Mouse (Mus musculus): ENCODE data around the gene Hoxc8. TPM values are rescaled to one million over a fixed set of nuclear protein-coding genes. Genes with fewer than 3 reads are reported as not detected.

Gene Hoxc8
- polyA plus RNA-seq, 1 experiment from 2014 or later: not detected

DNA sequence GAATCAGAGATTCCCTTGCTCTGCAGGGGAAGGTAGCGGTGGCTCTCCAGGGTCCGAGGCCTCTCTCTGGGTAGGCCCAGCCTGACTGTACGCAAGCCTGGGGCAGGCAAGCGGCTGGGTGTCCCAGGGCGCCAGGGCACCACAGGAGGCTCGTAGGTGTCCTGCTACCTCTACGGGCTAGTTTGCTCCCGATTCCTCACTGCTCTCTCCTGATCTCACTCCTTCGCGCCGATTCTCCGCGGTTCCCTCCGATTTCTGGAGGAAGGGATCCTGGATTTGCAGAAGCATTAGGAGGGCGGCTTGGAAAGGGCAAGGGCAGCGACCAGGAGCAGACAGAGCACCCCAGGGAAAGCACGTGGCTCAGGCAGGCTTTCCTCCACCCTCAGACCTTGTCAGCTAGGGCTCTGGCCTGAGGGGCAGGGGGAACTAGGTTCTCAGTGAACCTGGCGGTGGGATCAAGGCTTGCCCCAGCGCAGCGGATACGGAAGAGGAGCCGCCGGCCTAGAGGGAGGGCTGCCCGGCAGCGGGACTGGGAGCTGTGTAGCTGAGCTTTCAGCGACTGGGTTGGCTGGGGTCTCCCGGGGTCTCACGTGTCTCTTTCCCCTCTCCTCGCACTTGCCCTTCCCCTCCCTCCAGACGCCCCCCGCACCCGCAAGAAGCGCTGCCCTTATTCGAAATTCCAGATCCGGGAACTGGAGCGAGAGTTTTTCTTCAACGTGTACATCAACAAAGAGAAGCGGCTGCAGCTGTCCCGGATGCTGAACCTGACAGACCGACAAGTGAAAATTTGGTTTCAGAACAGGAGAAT, 34.4 kb upstream of the Hoxc8 start:
- no peaks in the 10 kb centered on the region for H3K9me3 ChIP-seq
- H3K4me1 ChIP-seq: no peaks in the 10 kb centered on the region
- H3K27ac ChIP-seq (replicated peaks): no peak overlapping the region
- no peak overlapping the region for H3K4me2 ChIP-seq (replicated peaks)
- H3K9ac ChIP-seq (replicated peaks): no peak overlapping the region
- H3K36me3 ChIP-seq: no peaks in the 10 kb centered on the region
- no peak for ATAC-seq (replicated peaks)
- H3K4me3 ChIP-seq: no peak overlapping the region
- H3K27me3 ChIP-seq: peaks cover 95% of the 10 kb centered on the region
- under 1% methylated on average over 40 of the region's 40 CpGs for WGBS

GRCm38 (mm10) chr15:102956906-102957305, 33.5 kb upstream of the Hoxc8 start:
- H3K27me3 ChIP-seq: peaks cover 94% of the 10 kb centered on the region
- ATAC-seq (replicated peaks): no peak
- H3K4me3 ChIP-seq: no peak overlapping the region
- H3K9ac ChIP-seq (replicated peaks): no peak overlapping the region
- H3K36me3 ChIP-seq: no peaks in the 10 kb centered on the region
- WGBS: under 1% methylated on average over 12 of the region's 12 CpGs
- no peak overlapping the region for H3K27ac ChIP-seq (replicated peaks)
- H3K4me2 ChIP-seq (replicated peaks): no peak overlapping the region
- H3K9me3 ChIP-seq: no peaks in the 10 kb centered on the region
- no peaks in the 10 kb centered on the region for H3K4me1 ChIP-seq

GRCm38 (mm10) chr15:102959663-102960191, 30.7 kb upstream of the Hoxc8 start:
- Histone ChIP-seq H3K27me3 (peaks cover 94% of the 10 kb centered on the region), H3K36me3 (no peaks in the 10 kb centered on the region)

GRCm38 (mm10) chr15:102961728-102962127, 28.7 kb upstream of the Hoxc8 start:
- Histone ChIP-seq H3K9me3 (no peaks in the 10 kb centered on the region), H3K4me1 (peaks cover 5% of the 10 kb centered on the region), H3K9ac (replicated peaks) (no peak overlapping the region), H3K27ac (replicated peaks) (no peak overlapping the region), H3K4me3 (no peak overlapping the region), H3K36me3 (no peaks in the 10 kb centered on the region), H3K27me3 (peaks cover 95% of the 10 kb centered on the region), H3K4me2 (replicated peaks) (no peak overlapping the region)
- WGBS: 6% methylated on average over 6 of the region's 6 CpGs
- no peak for ATAC-seq (replicated peaks)

More at GRCm38 (mm10) chr15:102959663-102960191, 30.7 kb upstream of the Hoxc8 start:
- H3K4me2 ChIP-seq (replicated peaks): no peak overlapping the region
- no peaks in the 10 kb centered on the region for H3K4me1 ChIP-seq
- no peak for ATAC-seq (replicated peaks)
- H3K9ac ChIP-seq (replicated peaks): no peak overlapping the region
- under 1% methylated on average over 13 of the region's 13 CpGs for WGBS
- no peaks in the 10 kb centered on the region for H3K9me3 ChIP-seq
- no peak overlapping the region for H3K27ac ChIP-seq (replicated peaks)
- H3K4me3 ChIP-seq: no peak overlapping the region

GRCm38 (mm10) chr15:102962492-102962891, 27.9 kb upstream of the Hoxc8 start:
- ATAC-seq (replicated peaks): no peak
- no peaks in the 10 kb centered on the region for H3K36me3 ChIP-seq
- no peak overlapping the region for H3K4me3 ChIP-seq
- no peak overlapping the region for H3K4me2 ChIP-seq (replicated peaks)
- no peak overlapping the region for H3K27ac ChIP-seq (replicated peaks)
- no peak overlapping the region for H3K9ac ChIP-seq (replicated peaks)
- peaks cover 95% of the 10 kb centered on the region for H3K27me3 ChIP-seq
- H3K9me3 ChIP-seq: no peaks in the 10 kb centered on the region
- H3K4me1 ChIP-seq: peaks cover 7% of the 10 kb centered on the region
- 2% methylated on average over 13 of the region's 13 CpGs for WGBS

GRCm38 (mm10) chr15:102963259-102963658, 27.1 kb upstream of the Hoxc8 start:
- Histone ChIP-seq H3K4me3 (no peak overlapping the region), H3K9ac (replicated peaks) (no peak overlapping the region), H3K27me3 (peaks cover 94% of the 10 kb centered on the region), H3K9me3 (no peaks in the 10 kb centered on the region), H3K36me3 (no peaks in the 10 kb centered on the region), H3K27ac (replicated peaks) (no peak overlapping the region), H3K4me1 (peaks cover 7% of the 10 kb centered on the region), H3K4me2 (replicated peaks) (no peak overlapping the region)
- no peak for ATAC-seq (replicated peaks)
- WGBS: 3% methylated on average over 8 of the region's 8 CpGs

- H3K9me3 ChIP-seq: no peaks in the 10 kb centered on the region
- H3K4me1 ChIP-seq: peaks cover 7% of the 10 kb centered on the region
- no peak overlapping the region for H3K4me2 ChIP-seq (replicated peaks)
- no peak overlapping the region for H3K9ac ChIP-seq (replicated peaks)
- peaks cover 93% of the 10 kb centered on the region for H3K27me3 ChIP-seq
- no peak overlapping the region for H3K4me3 ChIP-seq
- H3K36me3 ChIP-seq: no peaks in the 10 kb centered on the region
- ATAC-seq (replicated peaks): no peak
- no peak overlapping the region for H3K27ac ChIP-seq (replicated peaks)
- WGBS: 2% methylated on average over 28 of the region's 28 CpGs
These were observed 26.5 kb upstream of the Hoxc8 start for GRCm38 (mm10) chr15:102963671-102964640.

- Histone ChIP-seq H3K4me2 (replicated peaks) (no peak overlapping the region), H3K4me3 (no peak overlapping the region), H3K9me3 (no peaks in the 10 kb centered on the region), H3K4me1 (peaks cover 7% of the 10 kb centered on the region), H3K27ac (replicated peaks) (no peak overlapping the region), H3K36me3 (no peaks in the 10 kb centered on the region), H3K9ac (replicated peaks) (no peak overlapping the region), H3K27me3 (peaks cover 95% of the 10 kb centered on the region)
- ATAC-seq (replicated peaks): no peak
- 3% methylated on average over 26 of the region's 26 CpGs for WGBS
These were observed 25.2 kb upstream of the Hoxc8 start for GRCm38 (mm10) chr15:102965003-102965891.

DNA sequence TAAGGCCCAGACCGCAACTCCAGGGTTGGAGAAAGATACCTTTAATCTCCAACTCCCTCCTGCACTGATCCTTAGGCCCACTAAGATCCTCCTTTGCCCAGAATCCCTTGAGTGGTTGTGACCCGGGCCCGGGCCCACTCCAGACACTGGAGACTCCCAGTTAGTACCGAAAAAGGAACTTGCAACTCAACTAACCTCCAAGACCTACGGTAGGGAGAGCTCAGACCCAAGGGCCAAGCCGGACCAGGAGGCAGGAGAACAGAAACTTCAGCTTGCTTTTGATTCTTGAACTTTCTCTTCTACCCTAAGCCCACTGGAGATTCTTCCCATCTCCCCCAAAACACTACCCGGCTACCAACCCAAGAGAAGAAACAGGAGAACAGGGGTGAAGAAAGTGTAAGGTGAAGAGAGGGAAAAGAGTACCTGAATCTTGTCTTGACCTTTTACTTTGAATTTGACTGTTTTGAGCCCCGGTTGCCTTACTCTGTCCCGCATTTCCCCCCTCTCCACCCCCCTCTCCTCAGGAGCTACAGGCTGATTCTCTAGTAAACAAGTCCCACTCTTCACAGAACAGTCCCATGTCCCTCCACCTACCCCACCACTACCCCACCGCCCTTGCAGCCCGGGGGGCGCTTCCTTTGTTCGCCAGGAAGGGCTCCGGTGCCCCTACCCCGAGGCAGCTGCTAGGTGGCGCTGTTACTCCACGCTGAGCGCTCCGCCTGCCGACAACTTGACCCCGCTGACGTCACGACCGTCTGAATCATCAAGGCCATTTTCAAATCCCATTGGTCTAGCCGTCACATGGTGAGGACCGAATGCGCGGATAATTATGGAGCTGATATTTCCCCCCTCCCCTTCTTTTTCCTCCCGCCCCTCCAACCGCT, 24.3 kb upstream of the Hoxc8 start:
- H3K4me3 ChIP-seq: peak overlapping the region; percentile 12; the same call in 1 of the 2 replicates
- H3K9ac ChIP-seq (replicated peaks): no peak overlapping the region
- no peaks in the 10 kb centered on the region for H3K9me3 ChIP-seq
- H3K4me1 ChIP-seq: peaks cover 7% of the 10 kb centered on the region
- no peaks in the 10 kb centered on the region for H3K36me3 ChIP-seq
- 0 out of 2 replicates have a peak overlapping the region, but pooled peaks have one; percentile 8 for H3K4me2 ChIP-seq (replicated peaks)
- 2% methylated on average over 30 of the region's 30 CpGs for WGBS
- H3K27ac ChIP-seq (replicated peaks): no peak overlapping the region
- 0 out of 2 replicates have a peak, but pooled peaks have one; percentile 19 for ATAC-seq (replicated peaks)
- peaks cover 96% of the 10 kb centered on the region for H3K27me3 ChIP-seq

GRCm38 (mm10) chr15:102966776-102967311, 23.6 kb upstream of the Hoxc8 start, which contains the start of gene Hoxc10:
Hoxc10 (plus strand) TSS chr15:102966796.
- Histone ChIP-seq H3K4me3 (peak within 1 kb of the TSS; percentile 12; the same call in 1 of the 2 replicates), H3K27ac (replicated peaks) (no peak within 1 kb of the TSS), H3K27me3 (peaks cover 97% of the 10 kb centered on the region), H3K9me3 (no peaks in the 10 kb centered on the region), H3K4me1 (peaks cover 7% of the 10 kb centered on the region), H3K9ac (replicated peaks) (no peak within 1 kb of the TSS), H3K36me3 (no peaks in the 10 kb centered on the region), H3K4me2 (replicated peaks) (0 out of 2 replicates have a peak within 1 kb of the TSS, but pooled peaks have one; percentile 8)
- 2% methylated on average over 27 of the region's 27 CpGs for WGBS
- no peak for ATAC-seq (replicated peaks)
